Comparison of ENCODE assay signal across 8 mouse cellular contexts in the genomic region with DNA sequence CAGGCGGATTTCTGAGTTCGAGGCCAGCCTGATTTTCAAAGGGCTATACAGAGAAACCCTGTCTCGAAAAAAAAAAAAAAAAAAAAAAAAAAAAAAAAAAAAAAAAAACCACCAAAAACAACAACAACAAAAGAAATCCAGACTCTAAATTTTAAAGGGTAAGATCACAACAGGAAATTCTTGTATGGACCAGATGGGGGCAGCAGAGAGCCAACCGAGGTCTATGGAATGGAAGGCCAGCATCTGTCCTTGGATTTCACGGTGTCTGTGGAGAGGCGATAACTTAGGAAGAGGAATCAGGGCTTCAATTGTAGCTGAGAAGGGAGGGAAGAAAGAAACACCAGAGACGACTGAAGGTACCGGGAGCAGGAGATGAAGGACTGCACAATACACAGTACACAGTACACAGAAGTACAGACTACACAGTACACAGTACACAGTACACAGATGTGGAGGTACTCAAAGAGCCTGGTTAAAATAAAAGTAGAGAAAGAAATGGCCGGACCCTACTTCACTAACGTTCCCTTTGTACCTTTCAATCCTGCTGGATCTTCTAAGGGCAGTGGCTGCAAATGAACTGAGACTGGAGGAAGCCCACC. TPM values are rescaled to one million over a fixed set of nuclear protein-coding genes. Genes with fewer than 3 reads are reported as not detected.
DNase-seq lines count a peak whose midpoint lies in the region; ATAC-seq and TF ChIP-seq lines count a peak whose summit lies in the region.

No protein-coding gene starts in this region.

- H3K27ac ChIP-seq in liver, adult 2 months (replicated peaks; ENCODE audit: insufficient read depth, low read depth, low read length): no peak overlapping the region
- H3K27ac ChIP-seq in liver, embryonic 11.5 days (ENCODE audit: low read depth, low read length): no peak overlapping the region
- no peak overlapping the region for H3K27ac ChIP-seq in midbrain, postnatal 0 days (ENCODE audit: low read depth, low read length)

- WGBS in liver, adult 2 months: 45% methylated on average over 10 of the region's 10 CpGs
- 67% methylated on average over 10 of the region's 10 CpGs for WGBS in liver, embryonic 11.5 days
- 67% methylated on average over 10 of the region's 10 CpGs for WGBS in midbrain, postnatal 0 days

- no peaks in the 10 kb centered on the region for H3K27me3 ChIP-seq in liver, adult 2 months (ENCODE audit: control insufficient read depth, insufficient read depth, low read length)
- no peaks in the 10 kb centered on the region for H3K27me3 ChIP-seq in liver, embryonic 11.5 days (replicated peaks; ENCODE audit: control insufficient read depth, insufficient read depth, low read length)
- H3K27me3 ChIP-seq in midbrain, postnatal 0 days (ENCODE audit: insufficient read depth, low read length): no peaks in the 10 kb centered on the region

- H3K4me2 ChIP-seq in liver, embryonic 11.5 days: no peak overlapping the region
- no peak overlapping the region for H3K4me2 ChIP-seq in midbrain, postnatal 0 days (ENCODE audit: low read depth, low read length, poor library complexity, severe bottlenecking)

- H3K79me2 ChIP-seq in liver, adult 2 months (ENCODE audit: control insufficient read depth, insufficient read depth, low read length): no peaks in the 10 kb centered on the region

- H3K4me3 ChIP-seq in liver, adult 2 months (ENCODE audit: insufficient read depth, low read depth, low read length): no peak overlapping the region
- no peak overlapping the region for H3K4me3 ChIP-seq in liver, embryonic 11.5 days (ENCODE audit: low read depth, low read length)
- H3K4me3 ChIP-seq in midbrain, postnatal 0 days (ENCODE audit: low read depth, low read length): no peak overlapping the region

- ATAC-seq in liver, embryonic 11.5 days (replicated peaks; ENCODE audit: low FRiP score): no peak
- no peak for ATAC-seq in midbrain, postnatal 0 days (ENCODE audit: low FRiP score)

- intact Hi-C loops in gastrocnemius, postnatal 36 days (cut with DNase I): no loop called here

- TF ChIP-seq POLR2A in liver, adult 2 months (IDR thresholded peaks at IDR 0.05; ENCODE audit: extremely low read depth, insufficient read depth, low read length): no peak

- H3K4me1 ChIP-seq in liver, adult 2 months (ENCODE audit: control insufficient read depth, insufficient read depth, low read length): 0 out of 2 replicates have a peak, but pooled peaks cover 1% of the 10 kb centered on the region
- no peaks in the 10 kb centered on the region for H3K4me1 ChIP-seq in liver, embryonic 11.5 days (replicated peaks; ENCODE audit: control insufficient read depth, insufficient read depth, low read length)
- no peaks in the 10 kb centered on the region for H3K4me1 ChIP-seq in midbrain, postnatal 0 days (ENCODE audit: insufficient read depth, low read length)

- no peaks in the 10 kb centered on the region for H3K9me3 ChIP-seq in liver, embryonic 11.5 days (ENCODE audit: control insufficient read depth, low read length)
- H3K9me3 ChIP-seq in midbrain, postnatal 0 days (ENCODE audit: low read length): no peaks in the 10 kb centered on the region

- no peak overlapping the region for H3K9ac ChIP-seq in liver, adult 2 months (ENCODE audit: low read depth, low read length)
- no peak overlapping the region for H3K9ac ChIP-seq in liver, embryonic 11.5 days (ENCODE audit: low read depth, low read length)
- no peak overlapping the region for H3K9ac ChIP-seq in midbrain, postnatal 0 days (replicated peaks; ENCODE audit: low read length, poor library complexity, severe bottlenecking)

- peak; percentile 49 for DNase-seq in liver, adult 2 months (ENCODE audit: extremely low read depth, low read depth, low spot score)
- no peak for DNase-seq in liver, embryonic 11.5 days (ENCODE audit: low spot score)
- peak; percentile 78 for DNase-seq in NIH3T3 (ENCODE audit: low read depth)
- peak; percentile 12 for DNase-seq in cerebellum, adult 9-11 months
- peak; percentile 28 to 61 for DNase-seq in gastrocnemius, postnatal 36 days
- peak; percentile 48 to 64 for DNase-seq in left cerebral cortex, adult 18-20 months (ENCODE audit: low spot score in 2 of 2)
- peak; percentile 71 for DNase-seq in midbrain, postnatal 0 days (ENCODE audit: low spot score)
- DNase-seq in thymus, postnatal 36 days: peak; percentile 28 to 53

- TF ChIP-seq CTCF in liver, adult 2 months (IDR thresholded peaks at IDR 0.05; ENCODE audit: low read depth, low read length): peak; percentile 68
- peak; percentile 73 for TF ChIP-seq CTCF in midbrain, postnatal 0 days (IDR thresholded peaks at IDR 0.05)

- no peaks in the 10 kb centered on the region for H3K36me3 ChIP-seq in liver, adult 2 months (ENCODE audit: control insufficient read depth, insufficient read depth, low read length)
- H3K36me3 ChIP-seq in liver, embryonic 11.5 days (ENCODE audit: control insufficient read depth, insufficient read depth, low read length): no peaks in the 10 kb centered on the region
- H3K36me3 ChIP-seq in midbrain, postnatal 0 days (ENCODE audit: insufficient read depth, low read length): no peaks in the 10 kb centered on the region

RNA-seq across cellular contexts. Expression of a gene that starts 13.1 kb away (rescaled TPM):
- total RNA-seq in liver, adult 2 months (2014; rRNA removed): 30.3 and 36.3 TPM in 2 replicates
- 12.2 and 18.8 TPM in 2 replicates for polyA plus RNA-seq in liver, adult 2 months (2012; rRNA removed)
- 0.05 and 0.14 TPM in 2 replicates for polyA plus RNA-seq in liver, embryonic 11.5 days (2014; fragmentation: Nextera tagmentation; extraction: Ambion mirVana)
- total RNA-seq in gastrocnemius, postnatal 36 days (2021): 10 to 100 TPM; 28.7 to 32.2 TPM
- total RNA-seq in left cerebral cortex, adult 18-20 months (2021): 1 to 10 TPM; 2.1 to 3.0 TPM
- total RNA-seq in midbrain, postnatal 0 days (2014; rRNA removed): 0.71 and 1.1 TPM in 2 replicates
- 0.74 and 0.84 TPM in 2 replicates for polyA plus RNA-seq in midbrain, postnatal 0 days (2015; fragmentation: Nextera tagmentation; extraction: Ambion mirVana)
